Mouse (Mus musculus): Measurements from ENCODE around the gene Cyb5r3. TPM values are rescaled to one million over a fixed set of nuclear protein-coding genes. Genes with fewer than 3 reads are reported as not detected.
"Not testable (repeated sequence)": the region's sequence is repeated elsewhere in the genome, so short reads cannot be mapped to it uniquely, and the experiment has no call there.

Gene Cyb5r3
- total and polyA plus RNA-seq, 3 experiments: 22.6 to 67.0 TPM; not detected in 1

GRCm38 (mm10) chr15:83129530-83130231 is 42.7 kb downstream of the Cyb5r3 start:
- DNase-seq (ENCODE audit: low read depth, low spot score): no peak
- Histone ChIP-seq H3K79me2 (ENCODE audit: control insufficient read depth, insufficient read depth, low read length, poor library complexity) (no peaks in the 10 kb centered on the region), H3K4me1 (ENCODE audit: control insufficient read depth in 1 of 2, insufficient read depth in 2 of 2, low read length in 2 of 2) (no peaks in the 10 kb centered on the region), H3K27ac (ENCODE audit: control insufficient read depth, low read depth, low read length) (no peak overlapping the region), H3K9me3 (replicated peaks; ENCODE audit: insufficient read depth, low read length) (no peaks in the 10 kb centered on the region), H3K4me3 (ENCODE audit: control insufficient read depth in 1 of 2, insufficient read depth in 1 of 2, low read depth in 2 of 2, low read length in 2 of 2) (no peak overlapping the region), H3K9ac (ENCODE audit: control insufficient read depth, low read depth, low read length, poor library complexity, severe bottlenecking) (no peak overlapping the region), H3K27me3 (ENCODE audit: control insufficient read depth in 1 of 2, insufficient read depth in 2 of 2, low read length in 2 of 2) (no peaks in the 10 kb centered on the region), H3K36me3 (ENCODE audit: control insufficient read depth in 1 of 2, insufficient read depth in 2 of 2, low read length in 2 of 2) (peaks cover 0 to 37% of the 10 kb centered on the region in 2 experiments; a peak in 2 of 4 replicates)
- TF ChIP-seq USF2 (IDR thresholded peaks at IDR 0.05; ENCODE audit: borderline replicate concordance in 1 of 2, insufficient read depth in 1 of 2, low read depth in 1 of 2, low read length in 2 of 2): no peak
- TF ChIP-seq SIN3A (IDR thresholded peaks at IDR 0.05; ENCODE audit: low read length): no peak
- no peak for TF ChIP-seq CTCF (IDR thresholded peaks at IDR 0.05 in 2 of 3, conservative IDR thresholded peaks at IDR 0.05 in 1 of 3; ENCODE audit: control insufficient read depth in 1 of 3, insufficient read depth in 1 of 3, low read depth in 2 of 3, low read length in 3 of 3, poor library complexity in 1 of 3, severe bottlenecking in 1 of 3)
- TF ChIP-seq POLR2A (IDR thresholded peaks at IDR 0.05; ENCODE audit: control insufficient read depth in 1 of 2, insufficient read depth in 1 of 2, low read depth in 1 of 2, low read length in 2 of 2, poor library complexity in 1 of 2): no peak
- no peak for TF ChIP-seq E2F4 (IDR thresholded peaks at IDR 0.05; ENCODE audit: borderline replicate concordance, low read depth, low read length)
- TF ChIP-seq RCOR1 (IDR thresholded peaks at IDR 0.05; ENCODE audit: low read depth, low read length): no peak
- no peak for TF ChIP-seq GATA1 (IDR thresholded peaks at IDR 0.05; ENCODE audit: low read depth, low read length)
- TF ChIP-seq NRF1 (IDR thresholded peaks at IDR 0.05; ENCODE audit: insufficient read depth, low read depth, low read length, poor library complexity, severe bottlenecking): no peak
- no peak for TF ChIP-seq ELF1 (IDR thresholded peaks at IDR 0.05; ENCODE audit: low read depth, low read length)
- no peak for TF ChIP-seq ZMIZ1 (IDR thresholded peaks at IDR 0.05; ENCODE audit: low read depth, low read length)
- TF ChIP-seq POLR2AphosphoS2 (IDR thresholded peaks at IDR 0.05; ENCODE audit: low read length): no peak
- TF ChIP-seq MAZ (IDR thresholded peaks at IDR 0.05; ENCODE audit: low read depth, low read length): no peak
- no peak for TF ChIP-seq HCFC1 (IDR thresholded peaks at IDR 0.05; ENCODE audit: low read depth, low read length)
- no peak for TF ChIP-seq BHLHE40 (IDR thresholded peaks at IDR 0.05; ENCODE audit: borderline replicate concordance, low read depth, low read length)

GRCm38 (mm10) chr15:83127037-83127436 is 45.4 kb downstream of the Cyb5r3 start:
- DNase-seq (ENCODE audit: low read depth, low spot score); H3K9ac ChIP-seq (ENCODE audit: control insufficient read depth, low read depth, low read length, poor library complexity, severe bottlenecking): not testable (repeated sequence)
- peaks cover 0 to 17% of the 10 kb centered on the region in 2 experiments; a peak in 2 of 4 replicates for H3K36me3 ChIP-seq (ENCODE audit: control insufficient read depth in 1 of 2, insufficient read depth in 2 of 2, low read length in 2 of 2)

More at GRCm38 (mm10) chr15:83127037-83127436, 45.4 kb downstream of the Cyb5r3 start:
- not testable (repeated sequence) for H3K27ac ChIP-seq (ENCODE audit: control insufficient read depth, low read depth, low read length); H3K4me1 ChIP-seq (ENCODE audit: control insufficient read depth in 1 of 2, insufficient read depth in 2 of 2, low read length in 2 of 2); H3K4me3 ChIP-seq (ENCODE audit: control insufficient read depth in 1 of 2, insufficient read depth in 1 of 2, low read depth in 2 of 2, low read length in 2 of 2); H3K9me3 ChIP-seq (replicated peaks; ENCODE audit: insufficient read depth, low read length); H3K79me2 ChIP-seq (ENCODE audit: control insufficient read depth, insufficient read depth, low read length, poor library complexity); H3K27me3 ChIP-seq (ENCODE audit: control insufficient read depth in 1 of 2, insufficient read depth in 2 of 2, low read length in 2 of 2)
